Mouse (Mus musculus) MEL (cell line): ENCODE measurements at regions not wholly inside any gene's neighbourhood (a gene's known extent, or its start where the extent isn't known, plus 50 kb on each side); places are given as distances from the start of the nearest gene placed in this dataset.

Experiments
- DNase-seq: peaks from one replicate; pipeline ENCODE4 v3.0.0; 2011; ENCODE audit warnings: low read depth, low spot score
- H3K27ac ChIP-seq: 2 replicates; pipeline ENCODE4 v1.5.1; 2012; ENCODE audit warnings: low read depth, mild to moderate bottlenecking, control low read depth, low read length, moderate library complexity; ENCODE audit not compliant: control insufficient read depth
- H3K27me3 ChIP-seq, 2 experiments: fragments of 150-350 bp in 1 of 2; sonication (generic) in 1 of 2; 2 replicates each; pipeline ENCODE4 v1.6.1; 2012; ENCODE audit warnings: low read length in 2 of 2, mild to moderate bottlenecking in 2 of 2, improper control_type of control experiment in 1 of 2, moderate library complexity in 1 of 2; ENCODE audit not compliant: insufficient read depth in 2 of 2, control insufficient read depth in 1 of 2
- H3K36me3 ChIP-seq, 2 experiments: 2 replicates each; pipeline ENCODE4 v1.6.1; 2012 to 2014; ENCODE audit warnings: low read length in 2 of 2, improper control_type of control experiment in 1 of 2, inconsistent platforms in 1 of 2, mild to moderate bottlenecking in 1 of 2; ENCODE audit not compliant: insufficient read depth in 2 of 2, control insufficient read depth in 1 of 2
- H3K4me1 ChIP-seq, 2 experiments: fragments of 150-350 bp in 1 of 2; sonication (generic) in 1 of 2; 2 replicates each; pipeline ENCODE4 v1.6.1; 2012; ENCODE audit warnings: low read length in 2 of 2, improper control_type of control experiment in 1 of 2, mild to moderate bottlenecking in 1 of 2; ENCODE audit not compliant: insufficient read depth in 2 of 2, control insufficient read depth in 1 of 2
- H3K4me3 ChIP-seq, 2 experiments: fragments of 150-350 bp in 1 of 2; sonication (generic) in 1 of 2; 2 replicates each; pipeline ENCODE4 v1.5.1; 2012; ENCODE audit warnings: low read depth in 2 of 2, low read length in 2 of 2, mild to moderate bottlenecking in 2 of 2, moderate library complexity in 2 of 2, control low read depth in 1 of 2, improper control_type of control experiment in 1 of 2; ENCODE audit not compliant: control insufficient read depth in 1 of 2, insufficient read depth in 1 of 2
- H3K79me2 ChIP-seq: 2 replicates; pipeline ENCODE4 v1.6.1; 2012; ENCODE audit warnings: mild to moderate bottlenecking, low read length, moderate library complexity; ENCODE audit not compliant: control insufficient read depth, poor library complexity, insufficient read depth
- H3K9ac ChIP-seq: 2 replicates; pipeline ENCODE4 v1.6.1; 2012; ENCODE audit warnings: low read depth, mild to moderate bottlenecking, control low read depth, low read length, moderate library complexity; ENCODE audit not compliant: control insufficient read depth, poor library complexity, severe bottlenecking
- H3K9me3 ChIP-seq: fragments of 150-350 bp; sonication (generic); replicated peaks from 2 replicates; pipeline ENCODE4 v1.6.1; 2012; ENCODE audit warnings: mild to moderate bottlenecking, low read length, improper control_type of control experiment, moderate library complexity; ENCODE audit not compliant: insufficient read depth
- CHD2 ChIP-seq: IDR thresholded peaks from 2 replicates; pipeline ENCODE4 v1.6.1; 2011; ENCODE audit warnings: low read length, improper control_type of control experiment
- CTCF ChIP-seq, 3 experiments: IDR thresholded peaks in 2 of 3; conservative IDR thresholded peaks in 1 of 3; 2 replicates each; pipeline ENCODE4 v1.5.1; 2011 to 2012; ENCODE audit warnings: low read length in 3 of 3, low read depth in 2 of 3, mild to moderate bottlenecking in 2 of 3, improper control_type of control experiment in 1 of 3, inconsistent platforms in 1 of 3, mixed read lengths in 1 of 3, moderate library complexity in 1 of 3; ENCODE audit not compliant: control insufficient read depth in 1 of 3, insufficient read depth in 1 of 3, poor library complexity in 1 of 3, severe bottlenecking in 1 of 3
- E2F4 ChIP-seq: IDR thresholded peaks from 2 replicates; pipeline ENCODE4 v1.6.1; 2011; ENCODE audit warnings: low read depth, low read length, improper control_type of control experiment, borderline replicate concordance
- HCFC1 ChIP-seq: IDR thresholded peaks from 2 replicates; pipeline ENCODE4 v1.6.1; 2012; ENCODE audit warnings: low read depth, mild to moderate bottlenecking, inconsistent platforms, low read length, improper control_type of control experiment, moderate library complexity
- KAT2A ChIP-seq: conservative IDR thresholded peaks from 2 replicates; pipeline ENCODE4 v1.6.1; 2012; ENCODE audit warnings: low read depth, low read length, improper control_type of control experiment, inconsistent platforms
- MAFK ChIP-seq: IDR thresholded peaks from 2 replicates; pipeline ENCODE4 v1.6.1; 2011; ENCODE audit warnings: low read depth, mild to moderate bottlenecking, low read length, improper control_type of control experiment, borderline replicate concordance
- MXI1 ChIP-seq: IDR thresholded peaks from 2 replicates; pipeline ENCODE4 v1.6.1; 2011; ENCODE audit warnings: mild to moderate bottlenecking, low read depth, low read length, improper control_type of control experiment
- MYC ChIP-seq: IDR thresholded peaks from 2 replicates; pipeline ENCODE4 v1.6.1; 2011; ENCODE audit warnings: low read depth, mild to moderate bottlenecking, low read length, improper control_type of control experiment, moderate library complexity
- POLR2A ChIP-seq, 2 experiments: IDR thresholded peaks; 2 replicates each; pipeline ENCODE4 v1.6.1; 2011 to 2012; ENCODE audit warnings: low read length in 2 of 2, mild to moderate bottlenecking in 2 of 2, control low read depth in 1 of 2, improper control_type of control experiment in 1 of 2, low read depth in 1 of 2, moderate library complexity in 1 of 2; ENCODE audit not compliant: control insufficient read depth in 1 of 2, insufficient read depth in 1 of 2, poor library complexity in 1 of 2
- POLR2AphosphoS2 ChIP-seq: IDR thresholded peaks from 2 replicates; pipeline ENCODE4 v1.6.1; 2011; ENCODE audit warnings: low read length, improper control_type of control experiment
- RCOR1 ChIP-seq: IDR thresholded peaks from 2 replicates; pipeline ENCODE4 v1.6.1; 2012; ENCODE audit warnings: low read depth, mild to moderate bottlenecking, inconsistent platforms, low read length, improper control_type of control experiment
- TAL1 ChIP-seq: IDR thresholded peaks from 2 replicates; pipeline ENCODE4 v1.6.1; 2012; ENCODE audit warnings: mild to moderate bottlenecking, inconsistent platforms, low read length, moderate library complexity, mixed read lengths
- TBP ChIP-seq: IDR thresholded peaks from 2 replicates; pipeline ENCODE4 v1.8.0; 2011; ENCODE audit warnings: low read depth, low read length, improper control_type of control experiment
- TCF12 ChIP-seq: IDR thresholded peaks from 2 replicates; pipeline ENCODE4 v1.6.1; 2014; ENCODE audit warnings: low read depth, mild to moderate bottlenecking, inconsistent platforms, low read length, improper control_type of control experiment, moderate library complexity
- UBTF ChIP-seq: IDR thresholded peaks from 2 replicates; pipeline ENCODE4 v1.6.1; 2012; ENCODE audit warnings: low read depth, mild to moderate bottlenecking, inconsistent platforms, low read length, improper control_type of control experiment, moderate library complexity, borderline replicate concordance; ENCODE audit not compliant: insufficient read depth
- USF1 ChIP-seq: IDR thresholded peaks from 2 replicates; pipeline ENCODE4 v1.6.1; 2014; ENCODE audit warnings: low read depth, mild to moderate bottlenecking, inconsistent platforms, low read length, improper control_type of control experiment, moderate library complexity
- USF2 ChIP-seq, 2 experiments: IDR thresholded peaks; 2 replicates each; pipeline ENCODE4 v1.6.1; 2011 to 2012; ENCODE audit warnings: improper control_type of control experiment in 2 of 2, low read length in 2 of 2, borderline replicate concordance in 1 of 2, inconsistent platforms in 1 of 2, low read depth in 1 of 2, mild to moderate bottlenecking in 1 of 2; ENCODE audit not compliant: insufficient read depth in 1 of 2
- ZKSCAN1 ChIP-seq: IDR thresholded peaks from 2 replicates; pipeline ENCODE4 v1.6.1; 2012; ENCODE audit warnings: low read depth, mild to moderate bottlenecking, inconsistent platforms, low read length, improper control_type of control experiment, moderate library complexity
- ZNF384 ChIP-seq: IDR thresholded peaks from 2 replicates; pipeline ENCODE4 v1.6.1; 2012; ENCODE audit warnings: low read depth, mild to moderate bottlenecking, inconsistent platforms, low read length, improper control_type of control experiment

GRCm38 (mm10) chr11:27027243-27027852, 433.5 kb upstream of the Vrk2 start (continued):
- no peak for TF ChIP-seq MYC
- no peak for TF ChIP-seq POLR2AphosphoS2
- no peak for TF ChIP-seq CHD2

- no peaks in the 10 kb centered on the region for H3K36me3 ChIP-seq
- H3K4me3 ChIP-seq = no peak overlapping the region
- H3K4me1 ChIP-seq = no peaks in the 10 kb centered on the region
- DNase-seq = no peak
- no peak overlapping the region for H3K27ac ChIP-seq
- H3K9ac ChIP-seq = no peak overlapping the region
- no peak for TF ChIP-seq CTCF (IDR thresholded peaks at IDR 0.05 in 2 of 3, conservative IDR thresholded peaks at IDR 0.05 in 1 of 3; ENCODE audit: control insufficient read depth in 1 of 3, insufficient read depth in 1 of 3, low read depth in 2 of 3, low read length in 3 of 3, poor library complexity in 1 of 3, severe bottlenecking in 1 of 3)
- no peak for TF ChIP-seq POLR2AphosphoS2
- no peak for TF ChIP-seq TAL1
- TF ChIP-seq USF1 = no peak
- no peak for TF ChIP-seq ZNF384
- no peak for TF ChIP-seq CHD2
- TF ChIP-seq USF2 (IDR thresholded peaks at IDR 0.05; ENCODE audit: borderline replicate concordance in 1 of 2, insufficient read depth in 1 of 2, low read depth in 1 of 2, low read length in 2 of 2) = no peak
- no peak for TF ChIP-seq KAT2A
- TF ChIP-seq POLR2A (IDR thresholded peaks at IDR 0.05; ENCODE audit: control insufficient read depth in 1 of 2, insufficient read depth in 1 of 2, low read depth in 1 of 2, low read length in 2 of 2, poor library complexity in 1 of 2) = no peak
- TF ChIP-seq MXI1 = no peak
- no peak for TF ChIP-seq TCF12
- no peak for TF ChIP-seq UBTF
- TF ChIP-seq E2F4 = no peak
- no peak for TF ChIP-seq ZKSCAN1
- TF ChIP-seq HCFC1 = no peak
- TF ChIP-seq TBP = no peak
- no peak for TF ChIP-seq RCOR1
- no peak for TF ChIP-seq MAFK
- H3K27me3 ChIP-seq = no peaks in the 10 kb centered on the region
- H3K9me3 ChIP-seq = no peaks in the 10 kb centered on the region
- H3K79me2 ChIP-seq = no peaks in the 10 kb centered on the region
These were observed 431.7 kb upstream of the Vrk2 start for GRCm38 (mm10) chr11:27025500-27025899.
